Mouse (Mus musculus) fat pad, adult 2 months (tissue): ENCODE data around the gene 4930590J08Rik.
"Not testable (repeated sequence)": the region's sequence is repeated elsewhere in the genome, so short reads cannot be mapped to it uniquely, and the experiment has no call there.

ENCODE experiments used
- DNase-seq: peaks from one replicate; pipeline ENCODE4 v3.0.0-alpha.2; 2011; ENCODE audit warnings: low read depth, low spot score; ENCODE audit errors: extremely low read depth

4930590J08Rik gene

DNA sequence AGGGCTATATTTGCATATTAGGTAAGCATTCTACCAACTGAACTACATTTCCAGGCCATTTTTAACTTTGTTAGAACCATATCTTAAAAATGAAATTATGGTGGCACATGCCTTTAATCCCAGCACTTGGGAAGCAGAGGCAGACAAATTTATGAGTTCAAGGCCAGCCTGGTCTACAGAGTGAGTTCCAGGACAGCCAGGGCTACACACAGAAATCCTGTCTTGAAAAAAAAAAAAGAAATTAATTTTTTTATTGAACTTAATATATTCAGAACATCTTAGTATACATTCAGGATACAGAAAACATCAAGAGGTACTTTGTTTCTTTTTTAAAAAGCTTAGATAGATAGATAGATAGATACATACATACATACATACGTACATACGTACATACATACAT, at the start of gene 4930590J08Rik:
4930590J08Rik (plus strand) TSS at position 301 of the 400 bp plus-strand sequence.
- not testable (repeated sequence) for DNase-seq

DNA sequence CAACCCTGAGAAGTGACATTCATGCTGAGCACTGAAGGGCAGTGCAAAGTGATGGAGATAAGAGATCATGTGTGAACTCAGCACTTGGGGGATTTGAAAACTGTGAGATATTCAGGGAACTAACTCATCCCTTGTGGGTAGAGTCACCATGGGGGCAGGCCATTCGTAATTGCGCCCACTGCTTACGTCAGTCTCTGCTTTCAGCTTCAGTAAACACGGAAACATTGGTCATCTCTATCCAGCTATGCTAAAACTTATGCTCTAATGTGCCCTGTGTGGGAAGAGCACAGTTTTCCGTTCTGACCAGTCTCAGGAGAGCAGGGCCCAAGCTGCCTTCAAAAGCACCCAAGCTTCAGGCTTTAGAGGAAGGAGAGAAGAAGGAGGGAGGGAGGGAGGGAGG, 44.3 kb upstream of the 4930590J08Rik start:
- no peak for DNase-seq

DNA sequence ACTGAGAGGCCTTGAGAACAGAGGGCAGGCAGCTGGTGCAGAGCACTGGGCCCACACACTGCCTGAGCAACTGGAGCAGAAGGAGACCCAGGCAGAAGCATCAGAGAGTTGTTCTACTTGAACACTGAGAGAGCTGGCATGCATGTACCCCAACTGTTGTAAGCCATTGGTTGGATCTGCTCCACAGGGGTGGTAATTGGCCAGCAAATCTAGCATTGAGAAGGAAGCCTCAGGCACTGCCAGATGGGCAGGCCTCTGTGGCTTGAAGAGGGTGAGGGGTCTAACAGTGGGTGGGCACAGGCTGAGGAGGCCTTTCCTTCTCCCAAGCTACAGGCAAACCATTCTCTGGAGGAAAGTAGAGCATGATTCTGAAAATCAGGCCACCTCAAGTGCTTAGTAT, 39.8 kb upstream of the 4930590J08Rik start:
- no peak for DNase-seq

DNA sequence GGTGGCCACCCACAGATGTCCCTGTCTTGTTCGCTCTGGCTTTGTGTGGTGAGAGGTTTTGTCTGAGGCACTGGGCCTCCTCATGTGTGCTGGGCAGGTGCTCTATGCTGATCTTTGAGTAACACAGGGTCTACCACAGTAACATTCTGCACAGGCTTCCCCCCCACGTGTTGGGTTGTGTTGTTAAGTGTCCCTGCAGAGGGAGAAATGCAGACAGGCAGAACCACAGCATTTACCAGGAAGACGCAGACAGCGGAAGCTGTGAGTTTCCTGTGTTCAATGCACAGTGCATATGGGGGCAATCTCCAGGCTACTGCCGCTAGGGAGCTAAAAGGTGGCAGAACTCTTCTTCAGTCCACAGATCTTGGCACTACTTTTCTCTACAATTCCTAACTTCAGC, 38.0 kb upstream of the 4930590J08Rik start:
- no peak for DNase-seq

DNA sequence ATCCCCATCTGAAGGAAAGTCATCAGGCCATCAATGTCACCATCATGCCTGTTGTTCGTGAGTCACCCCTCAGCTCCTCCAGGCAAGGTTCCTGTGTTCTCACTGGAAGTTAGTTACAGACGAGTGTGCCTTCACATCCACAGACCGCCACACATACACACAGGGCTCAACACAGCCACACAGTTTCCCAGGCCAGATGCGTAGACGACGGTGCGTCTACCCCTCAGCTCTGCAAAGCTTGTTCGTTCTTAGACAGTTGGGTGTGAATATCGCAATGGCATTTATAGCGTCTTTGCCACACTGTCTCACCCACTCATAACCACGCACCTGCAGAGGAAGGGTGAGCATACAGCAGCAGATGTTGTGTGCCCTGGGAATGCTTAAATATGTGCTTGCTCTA, 37.0 kb upstream of the 4930590J08Rik start:
- DNase-seq, result no peak

DNA sequence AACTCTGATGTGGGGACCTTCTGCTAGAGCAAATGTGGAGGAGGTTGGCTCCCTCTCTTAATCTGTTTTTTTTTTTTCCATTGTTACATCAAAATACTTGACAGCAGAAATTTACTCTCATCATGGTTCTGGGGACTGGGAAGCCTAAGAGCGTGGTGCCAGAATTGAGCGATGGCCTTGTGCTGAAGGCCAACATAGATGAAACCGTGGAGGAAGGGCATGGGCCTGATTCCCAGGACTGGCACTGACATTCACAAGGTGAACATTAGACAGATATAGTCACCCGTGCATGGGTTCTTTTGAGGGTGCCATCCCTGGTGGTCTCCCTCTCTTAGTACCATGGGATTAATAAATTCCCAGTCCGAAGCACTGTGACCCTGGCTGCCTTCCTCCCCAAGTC, 34.5 kb upstream of the 4930590J08Rik start:
- no peak for DNase-seq

DNA sequence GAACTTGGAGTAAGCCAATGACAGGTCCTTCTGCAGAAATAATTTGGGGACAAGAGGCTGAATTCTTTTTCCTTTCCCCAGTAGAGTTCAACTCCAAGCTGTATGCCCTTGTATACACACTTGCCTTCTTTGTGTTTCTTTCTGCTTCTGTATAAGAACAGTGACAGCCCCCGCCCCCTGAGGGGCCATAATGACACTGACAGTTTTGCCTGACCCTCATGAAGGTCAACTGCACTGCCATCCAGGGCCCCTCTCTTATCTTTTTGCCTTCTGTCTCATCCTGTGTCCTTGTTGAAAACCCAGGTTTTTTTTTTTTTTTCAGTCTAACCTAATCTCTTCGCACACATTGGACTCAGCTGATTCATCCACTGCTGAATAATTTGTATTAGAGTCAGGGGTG, 29.8 kb upstream of the 4930590J08Rik start:
- no peak for DNase-seq

DNA sequence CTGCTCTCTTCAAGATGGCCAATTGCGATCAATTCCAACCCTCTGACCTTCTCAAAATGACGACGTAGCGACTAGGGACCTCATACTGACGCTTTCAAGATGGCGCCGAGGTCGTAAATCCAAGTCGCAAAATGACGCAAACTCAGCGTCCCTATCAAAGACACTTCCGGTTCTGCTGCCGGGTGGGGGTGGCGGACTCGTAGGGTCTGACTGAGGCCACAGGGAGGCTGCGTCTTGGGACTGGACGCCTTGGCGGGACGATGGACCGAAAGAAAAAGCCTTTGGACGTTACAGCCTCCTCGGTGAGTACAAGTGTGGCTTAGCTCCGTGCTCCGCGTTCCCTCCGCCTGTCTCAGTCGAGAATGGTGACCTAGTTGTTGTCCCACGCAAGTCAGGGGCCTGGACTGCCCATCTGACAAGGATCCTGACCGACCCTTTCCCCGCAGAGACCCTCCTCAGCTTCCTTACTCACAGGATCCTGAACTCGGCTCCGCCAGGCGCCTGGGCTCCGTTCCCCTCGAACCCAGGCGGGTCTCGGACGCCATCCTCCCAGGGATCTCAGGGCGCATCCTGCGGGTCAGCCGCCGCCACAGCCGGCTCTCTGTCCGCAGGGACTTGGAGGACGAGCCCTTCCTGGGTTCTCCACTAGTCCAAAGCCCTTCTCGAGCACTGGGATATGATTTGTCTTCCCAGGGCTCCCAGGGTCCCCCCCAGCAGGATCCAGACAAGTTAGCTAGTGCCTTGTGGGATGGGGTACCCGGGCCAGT, 24.5 kb upstream of the 4930590J08Rik start, which contains the start of gene Ccdc174:
Ccdc174 (plus strand) TSS at position 169 of the 767 bp plus-strand sequence.
- DNase-seq, result peak; percentile 85

DNA sequence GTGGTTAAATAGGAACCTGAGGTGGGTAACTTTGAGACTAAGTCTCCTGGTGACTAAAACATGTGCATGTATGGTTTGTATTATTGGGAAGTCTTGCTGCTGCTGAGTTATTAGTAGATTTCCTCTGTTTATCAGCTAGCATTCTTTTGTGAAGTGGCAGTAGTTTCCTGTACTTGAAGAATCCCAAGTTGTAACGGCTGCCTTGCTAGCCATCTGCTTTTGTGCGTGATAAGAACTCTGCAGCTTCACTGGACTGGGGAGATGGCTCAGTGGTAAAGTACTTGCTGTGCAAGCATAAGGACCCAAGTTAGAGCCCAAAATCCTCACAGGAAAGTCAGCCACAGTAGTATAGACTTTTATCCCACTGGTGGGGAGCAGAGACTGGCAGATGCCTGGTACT, 18.8 kb upstream of the 4930590J08Rik start:
- no peak for DNase-seq

DNA sequence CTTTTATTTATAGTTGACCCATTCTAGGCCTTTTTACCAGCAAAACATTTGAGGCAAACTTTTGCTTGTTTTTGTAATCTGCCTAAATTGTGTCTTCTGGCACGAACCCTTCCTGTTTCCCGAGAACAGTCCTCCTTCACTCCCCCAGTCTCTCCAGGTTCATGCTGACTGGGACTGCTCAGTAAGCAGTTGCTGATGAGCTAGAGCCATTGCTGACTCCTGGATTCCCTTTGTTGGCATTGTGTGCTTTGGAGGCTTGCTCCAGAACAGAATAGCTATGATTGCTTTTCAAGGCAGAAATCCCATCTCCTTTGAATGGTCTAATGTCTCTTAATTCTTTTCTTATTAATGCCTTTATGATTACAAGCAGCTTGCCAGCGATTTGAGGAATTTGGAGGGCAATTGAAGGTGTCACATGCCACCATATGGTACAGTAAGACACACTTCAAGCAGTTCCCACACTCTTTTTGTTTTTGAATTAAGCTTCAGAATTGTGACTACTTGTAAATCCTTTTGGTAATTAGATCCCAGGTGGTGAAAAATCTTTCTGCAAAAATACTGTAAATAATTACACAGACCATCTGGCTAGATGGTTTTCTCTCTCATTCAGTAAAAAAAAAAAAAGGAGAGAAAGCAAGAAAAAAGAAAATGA, 13.2 kb upstream of the 4930590J08Rik start:
- DNase-seq, result no peak

DNA sequence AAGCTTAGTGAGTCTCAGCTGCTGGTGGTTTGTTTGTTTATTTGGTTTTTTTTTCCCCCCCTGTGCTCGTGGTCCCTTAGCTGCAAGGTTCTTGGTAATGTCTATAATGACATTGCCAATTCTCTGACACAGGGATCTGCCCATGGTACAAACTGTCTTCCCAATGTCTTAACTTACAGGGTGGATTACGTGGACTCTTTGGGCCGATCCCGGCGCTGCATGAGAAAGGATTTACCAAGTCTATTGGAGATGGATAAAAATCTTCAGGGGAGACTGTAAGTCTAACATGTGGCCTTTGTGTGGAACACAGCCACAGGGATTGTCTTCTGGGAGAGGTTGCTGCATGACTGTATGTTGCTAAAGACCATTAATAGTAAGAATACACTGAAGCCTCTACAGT, 12.0 kb upstream of the 4930590J08Rik start:
- DNase-seq, result no peak

DNA sequence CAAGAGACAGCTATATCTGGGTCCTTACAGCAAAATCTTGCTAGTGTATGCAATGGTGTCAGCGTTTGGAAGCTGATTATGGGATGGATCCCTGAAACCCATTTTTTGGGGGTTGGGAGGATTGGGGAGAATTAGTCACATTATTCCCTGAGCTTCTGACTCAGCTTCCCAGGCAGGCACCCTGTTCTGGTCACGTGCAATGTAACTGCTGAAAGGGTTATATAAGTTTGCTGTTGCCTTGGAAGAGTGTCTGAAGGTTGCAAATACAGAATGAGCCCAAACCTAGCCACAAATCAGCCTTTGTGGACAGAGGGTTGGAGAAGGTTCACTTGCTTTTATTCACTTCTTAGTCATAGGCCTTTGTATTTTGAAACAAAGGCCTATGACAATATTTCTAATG, 10.8 kb upstream of the 4930590J08Rik start:
- no peak for DNase-seq

DNA sequence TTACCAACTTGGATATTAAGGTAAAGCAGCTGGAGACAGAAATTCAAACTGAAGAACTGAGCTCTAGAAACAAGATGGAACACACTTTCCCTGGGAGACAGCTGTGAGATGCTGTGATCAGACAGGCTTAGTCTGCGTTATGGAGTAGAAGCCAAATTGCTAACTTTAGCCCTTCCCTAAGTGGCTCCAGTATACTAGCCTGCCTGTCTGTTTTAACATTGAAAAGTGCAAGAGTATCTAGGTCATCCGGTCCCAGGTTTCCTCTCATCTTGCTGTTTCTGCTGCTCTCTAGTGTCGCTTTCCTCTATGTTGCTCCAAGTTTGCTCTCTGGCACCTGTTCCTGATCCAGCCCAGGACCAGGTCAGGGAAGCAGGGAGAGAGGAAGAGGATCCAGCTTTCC, 5.8 kb upstream of the 4930590J08Rik start:
- no peak for DNase-seq

DNA sequence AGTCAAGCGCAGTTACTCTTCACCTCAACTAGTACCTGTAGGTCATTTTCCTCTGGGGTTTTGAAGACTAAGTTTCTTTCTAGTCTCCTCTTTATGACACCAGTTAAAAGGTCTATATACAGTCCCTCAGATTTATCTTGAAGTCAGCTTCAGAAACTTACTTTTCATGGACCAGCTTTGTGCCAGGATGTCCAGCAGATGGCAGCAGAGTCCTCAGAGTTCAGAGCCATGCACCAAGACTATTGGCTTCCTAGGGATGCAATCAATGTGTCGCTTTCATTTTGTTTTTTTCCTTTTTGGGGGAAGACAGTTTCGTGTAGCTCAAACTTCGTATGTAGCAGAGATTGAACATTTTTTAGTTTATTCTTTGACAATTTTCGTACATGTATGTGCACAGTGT, 1.1 kb upstream of the 4930590J08Rik start:
- DNase-seq, result no peak

DNA sequence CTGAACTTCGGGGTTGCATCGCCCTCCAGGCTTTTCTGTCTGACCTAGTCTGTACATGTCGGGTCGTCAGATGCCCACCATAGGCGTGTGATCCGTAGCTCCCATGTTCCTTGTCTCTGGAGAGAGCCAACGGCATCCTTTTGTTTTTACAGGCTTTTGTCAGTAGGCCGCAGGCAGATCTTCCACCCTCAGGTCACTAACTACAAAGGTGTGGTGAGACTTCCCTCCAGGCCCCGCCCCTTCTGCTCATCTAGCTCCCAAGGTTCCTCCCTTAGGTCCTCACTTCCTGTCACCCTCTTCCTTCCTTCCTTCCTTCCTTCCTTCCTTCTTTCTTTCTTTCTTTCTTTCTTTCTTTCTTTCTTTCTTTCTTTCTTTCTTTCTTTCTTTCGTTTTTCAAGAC, 11.4 kb downstream of the 4930590J08Rik start:
- DNase-seq, result no peak

DNA sequence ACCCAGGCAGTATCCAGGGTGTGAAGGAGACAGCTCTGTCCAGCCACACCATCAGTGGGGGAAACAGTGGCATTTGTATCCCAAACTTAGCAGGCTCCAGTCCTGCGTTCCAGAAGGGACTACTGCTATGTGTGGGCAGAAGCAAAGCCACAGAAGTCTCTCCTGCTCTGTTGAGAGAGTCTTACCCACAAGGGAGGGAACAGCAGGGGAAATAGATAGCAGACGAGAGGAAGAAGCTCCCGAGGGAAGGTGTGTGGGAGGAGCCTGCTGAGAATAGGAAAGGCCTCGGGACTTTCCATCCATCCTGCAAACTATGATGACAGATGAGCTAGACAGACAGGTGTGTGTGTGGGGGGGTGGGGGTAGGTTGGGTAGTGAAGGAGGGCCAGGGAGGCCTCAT, 14.7 kb downstream of the 4930590J08Rik start:
- no peak for DNase-seq

DNA sequence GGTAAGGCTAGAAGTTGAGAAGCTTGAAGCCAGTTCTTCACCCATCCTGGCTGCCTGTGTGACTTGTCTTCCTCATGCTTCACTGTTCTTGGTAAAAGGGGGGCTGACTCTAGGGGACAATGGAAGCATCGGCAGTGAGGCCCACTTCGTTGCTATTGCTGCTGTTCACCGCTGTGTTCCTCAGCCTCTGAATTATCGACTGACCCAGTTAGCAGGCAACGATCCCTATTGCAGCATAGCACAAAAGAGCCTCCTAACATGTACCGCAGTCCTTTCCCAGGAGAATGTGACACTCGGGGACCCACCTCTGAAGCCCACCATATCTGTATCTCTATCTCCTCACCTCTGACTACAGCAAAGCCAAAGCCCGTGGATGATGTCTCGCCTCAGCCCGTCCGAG, 15.1 kb downstream of the 4930590J08Rik start:
- DNase-seq, result no peak

DNA sequence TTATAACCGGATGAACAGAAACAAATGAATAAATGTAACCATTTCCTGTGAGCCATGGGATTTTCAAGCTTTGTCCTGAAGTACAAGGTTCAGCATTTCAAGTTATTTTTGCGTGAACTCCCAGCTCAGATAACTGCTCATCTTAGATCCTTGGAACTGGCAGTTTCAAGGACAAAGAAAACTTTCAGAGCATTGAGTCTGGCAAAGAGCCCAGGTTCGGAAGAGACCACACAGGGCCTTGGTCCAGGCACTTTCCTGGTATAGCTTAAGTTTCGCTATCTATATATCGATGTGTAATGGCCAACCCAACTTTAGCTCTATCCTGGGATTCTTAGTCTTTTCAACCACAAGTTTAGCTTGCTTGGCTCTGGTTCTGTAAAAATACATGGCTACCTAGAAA, 28.6 kb downstream of the 4930590J08Rik start:
- no peak for DNase-seq

DNA sequence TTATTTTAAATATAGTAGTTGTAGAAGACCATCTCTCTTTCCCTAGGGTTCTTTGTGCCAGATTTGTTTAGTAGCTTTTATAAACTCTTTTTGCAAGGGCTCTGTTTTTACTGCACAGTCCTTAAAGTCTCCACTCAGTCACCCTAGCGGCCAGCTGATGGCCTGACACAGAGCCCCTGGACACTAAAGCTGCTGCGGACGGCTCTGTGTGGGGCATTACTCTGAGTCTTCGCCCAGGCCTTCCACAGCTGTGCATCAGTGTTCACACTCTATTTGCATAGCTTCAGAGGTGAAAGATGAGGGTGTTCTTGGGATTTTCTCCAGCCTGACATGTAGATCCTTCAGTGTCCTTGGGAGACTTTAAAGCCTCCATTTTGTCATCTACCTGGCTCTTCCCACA, 35.9 kb downstream of the 4930590J08Rik start:
- DNase-seq, result no peak

DNA sequence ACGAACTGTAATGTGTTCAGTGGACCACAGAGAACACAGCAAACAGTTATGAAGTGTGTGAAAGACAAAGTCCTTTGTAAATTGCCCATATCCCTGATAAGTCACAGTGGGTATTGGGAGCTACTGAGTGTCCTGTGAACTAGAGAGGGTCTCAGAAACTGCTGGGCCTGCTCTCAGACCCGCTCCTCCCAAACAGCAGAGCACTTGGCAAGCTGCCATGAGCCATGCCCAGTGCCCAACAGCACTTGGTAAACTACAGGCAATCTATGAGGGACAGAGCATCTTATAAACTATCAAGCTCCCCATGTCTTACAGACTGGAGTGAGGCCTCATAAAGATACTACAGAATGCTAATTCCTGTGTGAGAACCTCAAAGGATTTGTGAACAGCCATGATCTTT, 45.8 kb downstream of the 4930590J08Rik start:
- no peak for DNase-seq

DNA sequence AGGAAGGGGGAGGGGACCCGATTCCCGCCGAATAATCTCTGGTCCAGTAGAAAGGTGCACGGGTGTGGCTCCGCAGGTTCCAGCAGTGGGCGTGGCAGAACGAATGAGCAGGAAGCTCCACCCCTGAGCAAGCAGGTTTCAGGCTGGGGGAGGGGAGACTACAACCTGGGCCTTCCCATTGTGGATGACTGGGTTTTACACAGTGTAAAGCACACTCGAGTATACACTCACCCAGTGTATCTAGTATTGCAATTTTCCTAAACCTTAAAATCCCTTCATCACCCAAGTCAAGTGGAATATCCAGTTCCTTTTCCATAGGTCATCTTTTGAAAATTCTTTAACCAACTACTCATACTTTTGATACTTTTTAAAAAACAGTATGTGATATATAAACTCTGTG, 55.4 kb downstream of the 4930590J08Rik start:
- not testable (repeated sequence) for DNase-seq

DNA sequence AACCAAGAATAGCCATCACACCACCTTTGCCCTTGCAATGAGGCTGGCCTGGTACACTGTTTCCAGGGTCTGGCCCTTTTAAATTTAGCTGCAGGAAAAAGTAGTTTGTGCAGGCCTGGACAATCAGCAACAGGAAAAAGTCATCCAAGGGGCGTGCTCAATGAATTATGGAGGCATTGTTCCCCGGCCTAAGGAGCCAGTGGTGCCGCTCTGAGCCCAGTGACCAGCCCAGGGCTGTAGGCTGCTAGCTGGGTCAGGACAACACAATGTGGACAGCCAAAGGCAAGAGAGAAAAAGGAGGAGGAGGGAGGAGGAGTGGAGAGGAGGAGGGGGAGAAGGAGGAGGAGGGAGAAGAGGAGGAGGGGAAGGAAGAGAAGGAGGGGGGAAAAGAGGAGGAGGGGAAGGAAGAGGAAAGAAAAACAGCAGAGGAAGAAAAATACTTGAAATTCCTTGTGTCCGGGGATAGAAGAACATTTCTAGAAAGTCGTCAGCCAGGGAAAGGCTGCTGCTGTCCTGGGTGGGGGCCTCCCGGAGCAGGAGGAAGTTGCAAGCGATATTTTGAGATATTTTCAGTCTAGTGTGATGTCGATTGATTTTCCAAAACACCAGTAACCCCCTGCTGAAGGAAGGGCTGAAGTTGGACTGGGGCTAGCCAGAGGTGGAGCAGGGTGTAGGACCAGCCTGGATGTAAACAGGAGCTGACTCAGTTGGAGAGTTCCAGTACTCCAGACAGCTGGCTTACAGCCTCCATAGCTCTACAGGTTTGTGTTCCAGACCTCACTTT, 57.6 kb downstream of the 4930590J08Rik start:
- DNase-seq, result no peak
